Mouse (Mus musculus) splenic B cell, adult 2 months (primary cell): ENCODE results near the gene Nova2.

ENCODE experiments used
- DNase-seq: peaks from one replicate; pipeline ENCODE4 v3.0.0-alpha.2; 2011; ENCODE audit warnings: low read depth, low spot score
- H3K27me3 ChIP-seq: 2 replicates; pipeline ENCODE4 v1.6.1; 2012; ENCODE audit warnings: mild to moderate bottlenecking, low read length, moderate library complexity, mixed read lengths; ENCODE audit not compliant: control insufficient read depth, poor library complexity, insufficient read depth, severe bottlenecking
- H3K36me3 ChIP-seq: 2 replicates; pipeline ENCODE4 v1.6.1; 2012; ENCODE audit warnings: mild to moderate bottlenecking, low read length, moderate library complexity, mixed read lengths; ENCODE audit not compliant: control insufficient read depth, poor library complexity, insufficient read depth, severe bottlenecking

The Nova2 gene

GRCm38 (mm10) chr7:18910241-18910831 lies 15.4 kb upstream of the Nova2 start, which contains the start of gene Ccdc61:
Gene Ccdc61 (minus strand): TSS chr7:18910415.
- H3K36me3 ChIP-seq = no peaks in the 10 kb centered on the region
- peak; percentile 99 for DNase-seq
- H3K27me3 ChIP-seq = no peaks in the 10 kb centered on the region

- no peaks in the 10 kb centered on the region for H3K27me3 ChIP-seq
- no peak for DNase-seq
- no peaks in the 10 kb centered on the region for H3K36me3 ChIP-seq
These were observed 9.4 kb upstream of the Nova2 start for GRCm38 (mm10) chr7:18916254-18916653.

- Histone ChIP-seq H3K27me3 (peaks cover 2% of the 10 kb centered on the region; the same call in 1 of the 2 replicates), H3K36me3 (no peaks in the 10 kb centered on the region)
- DNase-seq = no peak
These were observed 7.8 kb upstream of the Nova2 start for GRCm38 (mm10) chr7:18917931-18918330.

- H3K27me3 ChIP-seq = peaks cover 5% of the 10 kb centered on the region
- no peaks in the 10 kb centered on the region for H3K36me3 ChIP-seq
- peak; percentile 22 for DNase-seq
These were observed 4.6 kb upstream of the Nova2 start for GRCm38 (mm10) chr7:18921069-18921468.

- DNase-seq = no peak
- Histone ChIP-seq H3K36me3 (no peaks in the 10 kb centered on the region), H3K27me3 (peaks cover 5% of the 10 kb centered on the region)
These were observed 2.9 kb upstream of the Nova2 start for GRCm38 (mm10) chr7:18922807-18923206.

GRCm38 (mm10) chr7:18923267-18923666 lies 2.4 kb upstream of the Nova2 start:
- DNase-seq = no peak
- Histone ChIP-seq H3K27me3 (peaks cover 5% of the 10 kb centered on the region), H3K36me3 (no peaks in the 10 kb centered on the region)

- Histone ChIP-seq H3K36me3 (no peaks in the 10 kb centered on the region), H3K27me3 (peaks cover 5% of the 10 kb centered on the region)
- DNase-seq = no peak
These were observed 1.9 kb upstream of the Nova2 start for GRCm38 (mm10) chr7:18923711-18924191.

GRCm38 (mm10) chr7:18924321-18924720 lies 1.4 kb upstream of the Nova2 start:
- H3K36me3 ChIP-seq = no peaks in the 10 kb centered on the region
- H3K27me3 ChIP-seq = peaks cover 5% of the 10 kb centered on the region
- DNase-seq = no peak

GRCm38 (mm10) chr7:18926041-18926790 lies 528 bp downstream of the Nova2 start:
- H3K27me3 ChIP-seq = peaks cover 5% of the 10 kb centered on the region
- no peak for DNase-seq
- H3K36me3 ChIP-seq = no peaks in the 10 kb centered on the region

GRCm38 (mm10) chr7:18926911-18927310 lies 1.2 kb downstream of the Nova2 start:
- no peak for DNase-seq
- H3K36me3 ChIP-seq = no peaks in the 10 kb centered on the region
- H3K27me3 ChIP-seq = peaks cover 3% of the 10 kb centered on the region

GRCm38 (mm10) chr7:18927759-18928158 lies 2.1 kb downstream of the Nova2 start:
- peaks cover 3% of the 10 kb centered on the region for H3K27me3 ChIP-seq
- DNase-seq = no peak
- no peaks in the 10 kb centered on the region for H3K36me3 ChIP-seq

GRCm38 (mm10) chr7:18942376-18942775 lies 16.7 kb downstream of the Nova2 start:
- DNase-seq = no peak
- H3K27me3 ChIP-seq = no peaks in the 10 kb centered on the region
- H3K36me3 ChIP-seq = no peaks in the 10 kb centered on the region

GRCm38 (mm10) chr7:18942815-18943214 lies 17.1 kb downstream of the Nova2 start:
- Histone ChIP-seq H3K27me3 (no peaks in the 10 kb centered on the region), H3K36me3 (no peaks in the 10 kb centered on the region)
- no peak for DNase-seq

- no peaks in the 10 kb centered on the region for H3K27me3 ChIP-seq
- DNase-seq = no peak
- no peaks in the 10 kb centered on the region for H3K36me3 ChIP-seq
These were observed 22.5 kb downstream of the Nova2 start for GRCm38 (mm10) chr7:18948151-18948550.

GRCm38 (mm10) chr7:18949781-18950522 lies 24.3 kb downstream of the Nova2 start:
- DNase-seq = no peak
- Histone ChIP-seq H3K27me3 (no peaks in the 10 kb centered on the region), H3K36me3 (no peaks in the 10 kb centered on the region)
